Mouse (Mus musculus) thymus, postnatal 36 days (tissue): Measurements from ENCODE around the gene Il2.

Experiments used
- DNase-seq, 2 experiments: peaks; one replicate each; pipeline ENCODE4 v3.0.0; 2022; ENCODE audit warnings: mixed read lengths in 2 of 2

Il2 gene

GRCm38 (mm10) chr3:37125655-37126054, at the start of gene Il2:
Gene Il2, minus strand, starts transcription at chr3:37125959.
- peak in 1 of 2 experiments; percentile 8 for DNase-seq

- no peak for DNase-seq
Measured at GRCm38 (mm10) chr3:37174711-37175572, 49.2 kb upstream of the Il2 start.

GRCm38 (mm10) chr3:37173285-37173684, 47.5 kb upstream of the Il2 start:
- DNase-seq = no peak

- no peak for DNase-seq
Measured at GRCm38 (mm10) chr3:37169283-37169682, 43.5 kb upstream of the Il2 start.

GRCm38 (mm10) chr3:37161096-37161495, 35.3 kb upstream of the Il2 start:
- no peak for DNase-seq

- DNase-seq = no peak
Measured at GRCm38 (mm10) chr3:37158246-37158645, 32.5 kb upstream of the Il2 start.

- DNase-seq = no peak
Measured at GRCm38 (mm10) chr3:37157082-37157481, 31.3 kb upstream of the Il2 start.

- DNase-seq = no peak
Measured at GRCm38 (mm10) chr3:37154396-37154795, 28.6 kb upstream of the Il2 start.

- DNase-seq = no peak
Measured at GRCm38 (mm10) chr3:37153004-37153403, 27.2 kb upstream of the Il2 start.

- DNase-seq = no peak
Measured at GRCm38 (mm10) chr3:37152274-37152673, 26.5 kb upstream of the Il2 start.

- no peak for DNase-seq
Measured at GRCm38 (mm10) chr3:37146810-37147209, 21.1 kb upstream of the Il2 start.

GRCm38 (mm10) chr3:37146406-37146805, 20.6 kb upstream of the Il2 start:
- DNase-seq = no peak

- no peak for DNase-seq
Measured at GRCm38 (mm10) chr3:37144979-37145378, 19.2 kb upstream of the Il2 start.

GRCm38 (mm10) chr3:37141827-37142226, 16.1 kb upstream of the Il2 start:
- DNase-seq = no peak

- no peak for DNase-seq
Measured at GRCm38 (mm10) chr3:37140168-37140906, 14.6 kb upstream of the Il2 start.

- DNase-seq = no peak
Measured at GRCm38 (mm10) chr3:37139192-37139591, 13.4 kb upstream of the Il2 start.

GRCm38 (mm10) chr3:37137231-37137630, 11.5 kb upstream of the Il2 start:
- no peak for DNase-seq

- DNase-seq = no peak
Measured at GRCm38 (mm10) chr3:37129063-37129462, 3.3 kb upstream of the Il2 start.

- DNase-seq = no peak
Measured at GRCm38 (mm10) chr3:37128269-37128668, 2.5 kb upstream of the Il2 start.

GRCm38 (mm10) chr3:37126162-37126561, 403 bp upstream of the Il2 start:
- no peak for DNase-seq

- DNase-seq = no peak
Measured at GRCm38 (mm10) chr3:37090721-37091120, 35.0 kb downstream of the Il2 start.

- no peak for DNase-seq
Measured at GRCm38 (mm10) chr3:37084860-37085259, 40.9 kb downstream of the Il2 start.

- DNase-seq = peak; percentile 8 to 20
Measured at GRCm38 (mm10) chr3:37073211-37073610, 52.5 kb downstream of the Il2 start.
